Mouse (Mus musculus): ENCODE measurements around the gene Rnf187. TPM values are rescaled to one million over a fixed set of nuclear protein-coding genes. Genes with fewer than 3 reads are reported as not detected.

Gene Rnf187
- polyA plus RNA-seq, 1 experiment = 245 TPM

- Histone ChIP-seq H3K79me3 (ENCODE audit: low read depth) (no peaks in the 10 kb centered on the region), H3ac (ENCODE audit: control insufficient read depth, insufficient read length, low read depth) (no peak within 1 kb of the TSS), H3K79me2 (ENCODE audit: control insufficient read depth, insufficient read depth) (no peaks in the 10 kb centered on the region), H3K36me3 (ENCODE audit: control insufficient read depth, insufficient read depth) (no peaks in the 10 kb centered on the region), H3K4me3 (ENCODE audit: insufficient read depth, poor library complexity, severe bottlenecking) (no peak within 1 kb of the TSS), H3K27me3 (ENCODE audit: control insufficient read depth, insufficient read depth, insufficient read length) (peaks cover 32% of the 10 kb centered on the region)
- TF ChIP-seq CEBPB (IDR thresholded peaks at IDR 0.05; ENCODE audit: low read depth) = no peak
- no peak for TF ChIP-seq MAX (IDR thresholded peaks at IDR 0.05)
- TF ChIP-seq CTCF (IDR thresholded peaks at IDR 0.05; ENCODE audit: control insufficient read depth, insufficient read depth, insufficient read length) = no peak
- TF ChIP-seq MYOD1 (IDR thresholded peaks at IDR 0.05; ENCODE audit: control insufficient read depth, insufficient read length, low read depth) = no peak
- no peak for TF ChIP-seq FOSL1 (IDR thresholded peaks at IDR 0.05; ENCODE audit: insufficient read depth, low read length, poor library complexity, severe bottlenecking)
Observed at GRCm38 (mm10) chr11:58948542-58949479, 10.1 kb upstream of the Rnf187 start, which contains the start of gene Hist3h2ba. Hist3h2ba (plus strand) TSS chr11:58948920.

DNA sequence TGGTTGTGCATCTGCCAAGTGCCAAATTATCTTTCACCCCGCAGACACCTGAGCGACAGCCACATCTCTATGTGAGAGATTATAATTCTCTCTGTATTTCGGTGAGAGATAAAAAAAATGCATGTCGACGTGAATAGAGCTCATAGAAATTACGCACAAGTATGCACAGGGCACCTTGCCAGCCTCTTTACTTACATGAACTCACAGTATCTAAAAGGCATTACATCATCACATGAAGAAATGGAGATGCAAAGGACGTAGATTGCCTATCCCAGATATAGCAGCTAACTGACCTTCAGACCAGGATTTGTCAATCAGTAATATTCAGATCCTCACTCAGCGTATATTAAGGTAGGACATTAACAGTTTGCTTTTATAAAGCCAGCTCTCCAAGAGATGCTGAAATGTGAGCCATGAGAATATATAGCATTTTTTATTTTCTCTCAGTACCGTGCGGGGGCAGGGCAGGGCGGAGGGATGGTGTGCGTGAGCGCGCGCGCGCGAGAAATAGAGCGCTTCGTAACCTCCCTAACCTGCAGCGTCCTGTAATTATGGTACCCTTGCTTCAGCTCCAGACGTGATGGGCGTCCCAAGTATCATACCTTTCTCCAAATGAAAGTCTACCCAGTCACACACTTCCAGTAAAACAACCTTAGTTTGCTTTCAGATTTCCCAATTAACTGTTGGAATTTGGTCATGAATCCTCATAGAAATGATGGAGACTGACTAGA lies 9.2 kb upstream of the Rnf187 start:
- peaks cover 34% of the 10 kb centered on the region for H3K27me3 ChIP-seq (ENCODE audit: control insufficient read depth, insufficient read depth, insufficient read length)
- no peak overlapping the region for H3ac ChIP-seq (ENCODE audit: control insufficient read depth, insufficient read length, low read depth)
- H3K79me3 ChIP-seq (ENCODE audit: low read depth) = no peaks in the 10 kb centered on the region
- TF ChIP-seq CEBPB (IDR thresholded peaks at IDR 0.05; ENCODE audit: low read depth) (no peak), FOSL1 (IDR thresholded peaks at IDR 0.05; ENCODE audit: insufficient read depth, low read length, poor library complexity, severe bottlenecking) (no peak), MAX (IDR thresholded peaks at IDR 0.05) (no peak)
- H3K36me3 ChIP-seq (ENCODE audit: control insufficient read depth, insufficient read depth) = no peaks in the 10 kb centered on the region
- no peak overlapping the region for H3K4me3 ChIP-seq (ENCODE audit: insufficient read depth, poor library complexity, severe bottlenecking)
- H3K79me2 ChIP-seq (ENCODE audit: control insufficient read depth, insufficient read depth) = no peaks in the 10 kb centered on the region

GRCm38 (mm10) chr11:58947306-58947705 lies 8.6 kb upstream of the Rnf187 start:
- no peaks in the 10 kb centered on the region for H3K36me3 ChIP-seq (ENCODE audit: control insufficient read depth, insufficient read depth)
- no peaks in the 10 kb centered on the region for H3K79me2 ChIP-seq (ENCODE audit: control insufficient read depth, insufficient read depth)
- TF ChIP-seq MAX (IDR thresholded peaks at IDR 0.05) = no peak
- no peak for TF ChIP-seq MYOD1 (IDR thresholded peaks at IDR 0.05; ENCODE audit: control insufficient read depth, insufficient read length, low read depth)
- no peak for TF ChIP-seq FOSL1 (IDR thresholded peaks at IDR 0.05; ENCODE audit: insufficient read depth, low read length, poor library complexity, severe bottlenecking)
- no peak for TF ChIP-seq CEBPB (IDR thresholded peaks at IDR 0.05; ENCODE audit: low read depth)
- TF ChIP-seq MYOG (IDR thresholded peaks at IDR 0.05; ENCODE audit: control insufficient read depth, extremely low read depth, insufficient read length) = no peak
- TF ChIP-seq USF1 (IDR thresholded peaks at IDR 0.05; ENCODE audit: low read depth) = no peak
- no peak for TF ChIP-seq CTCF (IDR thresholded peaks at IDR 0.05; ENCODE audit: control insufficient read depth, insufficient read depth, insufficient read length)
- no peak overlapping the region for H3ac ChIP-seq (ENCODE audit: control insufficient read depth, insufficient read length, low read depth)
- no peaks in the 10 kb centered on the region for H3K79me3 ChIP-seq (ENCODE audit: low read depth)
- no peak overlapping the region for H3K4me3 ChIP-seq (ENCODE audit: insufficient read depth, poor library complexity, severe bottlenecking)
- peaks cover 34% of the 10 kb centered on the region for H3K27me3 ChIP-seq (ENCODE audit: control insufficient read depth, insufficient read depth, insufficient read length)

GRCm38 (mm10) chr11:58944136-58944535 lies 5.4 kb upstream of the Rnf187 start:
- Histone ChIP-seq H3K4me3 (ENCODE audit: insufficient read depth, poor library complexity, severe bottlenecking) (no peak overlapping the region), H3K27me3 (ENCODE audit: control insufficient read depth, insufficient read depth, insufficient read length) (peaks cover 25% of the 10 kb centered on the region), H3K36me3 (ENCODE audit: control insufficient read depth, insufficient read depth) (no peaks in the 10 kb centered on the region), H3K79me2 (ENCODE audit: control insufficient read depth, insufficient read depth) (no peaks in the 10 kb centered on the region), H3K79me3 (ENCODE audit: low read depth) (no peaks in the 10 kb centered on the region), H3ac (ENCODE audit: control insufficient read depth, insufficient read length, low read depth) (no peak overlapping the region)
- TF ChIP-seq USF1 (IDR thresholded peaks at IDR 0.05; ENCODE audit: low read depth) (no peak), CTCF (IDR thresholded peaks at IDR 0.05; ENCODE audit: control insufficient read depth, insufficient read depth, insufficient read length) (no peak)

DNA sequence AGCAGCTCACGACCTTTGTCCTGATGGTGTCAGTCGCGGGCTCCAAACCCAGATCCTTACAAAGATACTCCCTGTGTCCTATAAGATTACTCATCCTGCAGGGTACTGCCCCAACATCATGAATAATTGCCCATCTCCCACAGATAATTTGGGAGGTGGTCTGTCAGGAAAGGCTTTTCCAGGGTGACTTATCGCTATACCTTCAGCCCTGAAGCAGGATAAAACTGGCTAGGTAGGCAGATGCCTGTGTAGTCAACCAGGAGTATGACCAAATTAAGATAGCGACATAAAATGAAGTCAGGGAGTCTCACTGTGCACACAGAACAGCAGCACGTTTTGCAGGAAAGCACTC lies 348 bp upstream of the Rnf187 start:
- Histone ChIP-seq H3K4me3 (ENCODE audit: insufficient read depth, poor library complexity, severe bottlenecking) (peak overlapping the region; percentile 97), H3K79me2 (ENCODE audit: control insufficient read depth, insufficient read depth) (peaks cover 32% of the 10 kb centered on the region), H3K36me3 (ENCODE audit: control insufficient read depth, insufficient read depth) (peaks cover 22% of the 10 kb centered on the region), H3ac (ENCODE audit: control insufficient read depth, insufficient read length, low read depth) (no peak overlapping the region), H3K79me3 (ENCODE audit: low read depth) (peaks cover 18% of the 10 kb centered on the region), H3K27me3 (ENCODE audit: control insufficient read depth, insufficient read depth, insufficient read length) (peaks cover 4% of the 10 kb centered on the region)
- TF ChIP-seq MAX (IDR thresholded peaks at IDR 0.05) (no peak), CTCF (IDR thresholded peaks at IDR 0.05; ENCODE audit: control insufficient read depth, insufficient read depth, insufficient read length) (no peak), FOSL1 (IDR thresholded peaks at IDR 0.05; ENCODE audit: insufficient read depth, low read length, poor library complexity, severe bottlenecking) (no peak), CEBPB (IDR thresholded peaks at IDR 0.05; ENCODE audit: low read depth) (no peak), MYOG (IDR thresholded peaks at IDR 0.05; ENCODE audit: control insufficient read depth, extremely low read depth, insufficient read length) (no peak), MYOD1 (IDR thresholded peaks at IDR 0.05; ENCODE audit: control insufficient read depth, insufficient read length, low read depth) (no peak), USF1 (IDR thresholded peaks at IDR 0.05; ENCODE audit: low read depth) (no peak)

Measured in C2C12 (cell line).